Mouse (Mus musculus): ENCODE results near the gene Ms4a4a. TPM values are rescaled to one million over a fixed set of nuclear protein-coding genes. Genes with fewer than 3 reads are reported as not detected.

The Ms4a4a gene
- polyA plus RNA-seq, 1 experiment from 2014 or later = 3.5 TPM

- no peak for TF ChIP-seq CTCF (IDR thresholded peaks at IDR 0.05; ENCODE audit: low read depth)
- WGBS = 84% methylated on average over 7 of the region's 7 CpGs
These were observed 19.6 kb upstream of the Ms4a4a start for GRCm38 (mm10) chr19:11355730-11356129.

GRCm38 (mm10) chr19:11360106-11360505 lies 15.2 kb upstream of the Ms4a4a start:
- no peak overlapping the region for H3K4me3 ChIP-seq (replicated peaks; ENCODE audit: low read depth, low read length)
- no peaks in the 10 kb centered on the region for H3K4me1 ChIP-seq (replicated peaks; ENCODE audit: insufficient read depth, low read length)
- H3K27ac ChIP-seq = no peak overlapping the region
- ATAC-seq (replicated peaks; ENCODE audit: low FRiP score, low read depth) = no peak
- DNase-seq (ENCODE audit: low spot score) = no peak
- no peaks in the 10 kb centered on the region for H3K27me3 ChIP-seq (ENCODE audit: insufficient read depth, low read length)
- no peaks in the 10 kb centered on the region for H3K9me3 ChIP-seq (replicated peaks; ENCODE audit: low read length)
- H3K36me3 ChIP-seq (ENCODE audit: insufficient read depth, low read length) = no peaks in the 10 kb centered on the region
- TF ChIP-seq CTCF (IDR thresholded peaks at IDR 0.05; ENCODE audit: low read depth) = peak; percentile 57
- no peak overlapping the region for H3K4me2 ChIP-seq (ENCODE audit: low read length)
- WGBS = 60% methylated on average over 3 of the region's 3 CpGs
- no peak overlapping the region for H3K9ac ChIP-seq (ENCODE audit: low read depth, low read length)

More at GRCm38 (mm10) chr19:11355730-11356129, 19.6 kb upstream of the Ms4a4a start:
- no peak overlapping the region for H3K27ac ChIP-seq
- no peaks in the 10 kb centered on the region for H3K4me1 ChIP-seq (replicated peaks; ENCODE audit: insufficient read depth, low read length)
- H3K9ac ChIP-seq (ENCODE audit: low read depth, low read length) = no peak overlapping the region
- H3K27me3 ChIP-seq (ENCODE audit: insufficient read depth, low read length) = no peaks in the 10 kb centered on the region
- H3K36me3 ChIP-seq (ENCODE audit: insufficient read depth, low read length) = no peaks in the 10 kb centered on the region
- no peaks in the 10 kb centered on the region for H3K9me3 ChIP-seq (replicated peaks; ENCODE audit: low read length)
- no peak overlapping the region for H3K4me2 ChIP-seq (ENCODE audit: low read length)
- H3K4me3 ChIP-seq (replicated peaks; ENCODE audit: low read depth, low read length) = no peak overlapping the region
- no peak for ATAC-seq (replicated peaks; ENCODE audit: low FRiP score, low read depth)
- DNase-seq (ENCODE audit: low spot score) = no peak

- Histone ChIP-seq H3K27me3 (ENCODE audit: insufficient read depth, low read length) (no peaks in the 10 kb centered on the region), H3K4me3 (replicated peaks; ENCODE audit: low read depth, low read length) (no peak overlapping the region), H3K27ac (no peak overlapping the region), H3K4me1 (replicated peaks; ENCODE audit: insufficient read depth, low read length) (no peaks in the 10 kb centered on the region), H3K9ac (ENCODE audit: low read depth, low read length) (no peak overlapping the region), H3K9me3 (replicated peaks; ENCODE audit: low read length) (no peaks in the 10 kb centered on the region), H3K36me3 (ENCODE audit: insufficient read depth, low read length) (no peaks in the 10 kb centered on the region), H3K4me2 (ENCODE audit: low read length) (no peak overlapping the region)
- TF ChIP-seq CTCF (IDR thresholded peaks at IDR 0.05; ENCODE audit: low read depth) = no peak
- no peak for DNase-seq (ENCODE audit: low spot score)
- no peak for ATAC-seq (replicated peaks; ENCODE audit: low FRiP score, low read depth)
These were observed 13.3 kb upstream of the Ms4a4a start for GRCm38 (mm10) chr19:11362002-11362401.

- no peaks in the 10 kb centered on the region for H3K4me1 ChIP-seq (replicated peaks; ENCODE audit: insufficient read depth, low read length)
- H3K9ac ChIP-seq (ENCODE audit: low read depth, low read length) = no peak overlapping the region
- ATAC-seq (replicated peaks; ENCODE audit: low FRiP score, low read depth) = no peak
- H3K4me3 ChIP-seq (replicated peaks; ENCODE audit: low read depth, low read length) = no peak overlapping the region
- no peaks in the 10 kb centered on the region for H3K36me3 ChIP-seq (ENCODE audit: insufficient read depth, low read length)
- no peak overlapping the region for H3K4me2 ChIP-seq (ENCODE audit: low read length)
- no peak for DNase-seq (ENCODE audit: low spot score)
- no peaks in the 10 kb centered on the region for H3K27me3 ChIP-seq (ENCODE audit: insufficient read depth, low read length)
- no peak for TF ChIP-seq CTCF (IDR thresholded peaks at IDR 0.05; ENCODE audit: low read depth)
- H3K27ac ChIP-seq = no peak overlapping the region
- WGBS = 84% methylated on average over 3 of the region's 3 CpGs
- no peaks in the 10 kb centered on the region for H3K9me3 ChIP-seq (replicated peaks; ENCODE audit: low read length)
These were observed 7.0 kb upstream of the Ms4a4a start for GRCm38 (mm10) chr19:11368310-11368709.

- no peak for DNase-seq (ENCODE audit: low spot score)
- H3K4me1 ChIP-seq (replicated peaks; ENCODE audit: insufficient read depth, low read length) = no peaks in the 10 kb centered on the region
- H3K4me2 ChIP-seq (ENCODE audit: low read length) = no peak overlapping the region
- no peaks in the 10 kb centered on the region for H3K27me3 ChIP-seq (ENCODE audit: insufficient read depth, low read length)
- no peaks in the 10 kb centered on the region for H3K36me3 ChIP-seq (ENCODE audit: insufficient read depth, low read length)
- no peak for TF ChIP-seq CTCF (IDR thresholded peaks at IDR 0.05; ENCODE audit: low read depth)
- no peak overlapping the region for H3K4me3 ChIP-seq (replicated peaks; ENCODE audit: low read depth, low read length)
- no peak overlapping the region for H3K9ac ChIP-seq (ENCODE audit: low read depth, low read length)
- ATAC-seq (replicated peaks; ENCODE audit: low FRiP score, low read depth) = no peak
- H3K9me3 ChIP-seq (replicated peaks; ENCODE audit: low read length) = no peaks in the 10 kb centered on the region
- no peak overlapping the region for H3K27ac ChIP-seq
These were observed 4.1 kb upstream of the Ms4a4a start for GRCm38 (mm10) chr19:11371181-11371580.

GRCm38 (mm10) chr19:11376399-11376798 lies 1.1 kb downstream of the Ms4a4a start:
- H3K36me3 ChIP-seq (ENCODE audit: insufficient read depth, low read length) = no peaks in the 10 kb centered on the region
- H3K4me2 ChIP-seq (ENCODE audit: low read length) = no peak overlapping the region
- no peak overlapping the region for H3K27ac ChIP-seq
- no peaks in the 10 kb centered on the region for H3K9me3 ChIP-seq (replicated peaks; ENCODE audit: low read length)
- no peak overlapping the region for H3K9ac ChIP-seq (ENCODE audit: low read depth, low read length)
- ATAC-seq (replicated peaks; ENCODE audit: low FRiP score, low read depth) (no peak), DNase-seq (ENCODE audit: low spot score) (no peak)
- H3K4me3 ChIP-seq (replicated peaks; ENCODE audit: low read depth, low read length) = no peak overlapping the region
- WGBS = 80% methylated on average over 2 of the region's 2 CpGs
- TF ChIP-seq CTCF (IDR thresholded peaks at IDR 0.05; ENCODE audit: low read depth) = no peak
- H3K27me3 ChIP-seq (ENCODE audit: insufficient read depth, low read length) = no peaks in the 10 kb centered on the region
- no peaks in the 10 kb centered on the region for H3K4me1 ChIP-seq (replicated peaks; ENCODE audit: insufficient read depth, low read length)

- Histone ChIP-seq H3K36me3 (ENCODE audit: insufficient read depth, low read length) (no peaks in the 10 kb centered on the region), H3K4me2 (ENCODE audit: low read length) (no peak overlapping the region), H3K9me3 (replicated peaks; ENCODE audit: low read length) (no peaks in the 10 kb centered on the region), H3K9ac (ENCODE audit: low read depth, low read length) (no peak overlapping the region), H3K4me3 (replicated peaks; ENCODE audit: low read depth, low read length) (no peak overlapping the region), H3K4me1 (replicated peaks; ENCODE audit: insufficient read depth, low read length) (no peaks in the 10 kb centered on the region), H3K27ac (no peak overlapping the region), H3K27me3 (ENCODE audit: insufficient read depth, low read length) (no peaks in the 10 kb centered on the region)
- no peak for DNase-seq (ENCODE audit: low spot score)
- no peak for TF ChIP-seq CTCF (IDR thresholded peaks at IDR 0.05; ENCODE audit: low read depth)
- WGBS = 70% methylated on average over 2 of the region's 2 CpGs
- ATAC-seq (replicated peaks; ENCODE audit: low FRiP score, low read depth) = no peak
These were observed 11.8 kb downstream of the Ms4a4a start for GRCm38 (mm10) chr19:11387109-11387508.
